Mouse (Mus musculus) liver, adult 2 months (tissue): ENCODE measurements at regions not wholly inside any gene's neighbourhood (a gene's known extent, or its start where the extent isn't known, plus 50 kb on each side); places are given as distances from the start of the nearest gene placed in this dataset.
"Not testable (repeated sequence)": the region's sequence is repeated elsewhere in the genome, so short reads cannot be mapped to it uniquely, and the experiment has no call there.

Experiments
- DNase-seq: peaks from one replicate; pipeline ENCODE4 v3.0.0-alpha.2; 2011; ENCODE audit warnings: low read depth, low spot score; ENCODE audit errors: extremely low read depth
- H3K27ac ChIP-seq: fragments of 200-500 bp; replicated peaks from 2 replicates; pipeline ENCODE4 v1.5.1; 2012; ENCODE audit warnings: low read depth, mild to moderate bottlenecking, control low read depth, inconsistent platforms, low read length; ENCODE audit not compliant: insufficient read depth
- H3K27me3 ChIP-seq: fragments of 200-500 bp; 2 replicates; pipeline ENCODE4 v1.6.1; 2012; ENCODE audit warnings: mild to moderate bottlenecking, moderate library complexity, low read length, inconsistent platforms; ENCODE audit not compliant: control insufficient read depth, insufficient read depth
- H3K36me3 ChIP-seq: fragments of 200-500 bp; 2 replicates; pipeline ENCODE4 v1.6.1; 2012; ENCODE audit warnings: low read length, inconsistent platforms; ENCODE audit not compliant: control insufficient read depth, insufficient read depth
- H3K4me1 ChIP-seq: fragments of 200-500 bp; 2 replicates; pipeline ENCODE4 v1.6.1; 2011; ENCODE audit warnings: low read length; ENCODE audit not compliant: control insufficient read depth, insufficient read depth
- H3K4me3 ChIP-seq: fragments of 200-500 bp; 2 replicates; pipeline ENCODE4 v1.5.1; 2011; ENCODE audit warnings: low read depth, mild to moderate bottlenecking, control low read depth, low read length, moderate library complexity; ENCODE audit not compliant: insufficient read depth
- H3K79me2 ChIP-seq: fragments of 200-500 bp; 2 replicates; pipeline ENCODE4 v1.6.1; 2012; ENCODE audit warnings: inconsistent platforms, mild to moderate bottlenecking, low read length, moderate library complexity; ENCODE audit not compliant: control insufficient read depth, insufficient read depth
- H3K9ac ChIP-seq: fragments of 200-500 bp; 2 replicates; pipeline ENCODE4 v1.6.1; 2012; ENCODE audit warnings: low read depth, mild to moderate bottlenecking, control low read depth, inconsistent platforms, low read length
- CTCF ChIP-seq: fragments of 200-500 bp; IDR thresholded peaks from 2 replicates; pipeline ENCODE4 v1.5.1; 2011; ENCODE audit warnings: low read depth, low read length, control low read depth
- POLR2A ChIP-seq: fragments of 200-500 bp; IDR thresholded peaks from 2 replicates; pipeline ENCODE4 v1.6.1; 2011; ENCODE audit warnings: low read length, control low read depth; ENCODE audit not compliant: insufficient read depth; ENCODE audit errors: extremely low read depth
- WGBS: fragments of 180-500 bp; shearing (Covaris S2); methylation state at CpG from one replicate; pipeline ENCODE4 v1.1.7; 2018; 5-methylcytosine and 5-hydroxymethylcytosine counted together

DNA sequence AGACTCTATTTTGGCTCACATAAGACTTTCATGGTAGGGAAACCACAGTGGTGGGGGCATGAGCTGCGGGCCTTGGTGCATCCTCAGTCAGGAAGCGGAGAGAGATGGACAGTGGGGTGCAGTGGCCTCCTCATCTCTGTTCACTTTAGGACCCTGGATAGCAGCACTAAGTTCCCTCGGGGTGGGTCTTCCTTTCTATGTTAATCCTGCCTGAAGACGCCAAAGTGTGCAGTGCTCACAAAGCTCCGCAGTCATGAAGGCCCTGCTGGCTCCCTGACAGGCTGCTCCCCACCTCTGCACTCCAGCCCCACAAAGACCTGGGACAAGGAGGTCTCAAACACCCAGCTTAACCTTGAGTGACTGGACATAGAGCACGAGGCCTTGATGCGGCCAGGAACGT lies 56.8 kb downstream of the Sox1 start:
- DNase-seq = no peak
- no peaks in the 10 kb centered on the region for H3K36me3 ChIP-seq
- TF ChIP-seq CTCF = no peak
- TF ChIP-seq POLR2A = no peak
- WGBS = 60% methylated on average over 8 of the region's 8 CpGs
- no peaks in the 10 kb centered on the region for H3K79me2 ChIP-seq
- H3K27me3 ChIP-seq = no peaks in the 10 kb centered on the region; the same call in 1 of the 2 replicates
- H3K4me1 ChIP-seq = no peaks in the 10 kb centered on the region
- H3K4me3 ChIP-seq = no peak overlapping the region
- no peak overlapping the region for H3K9ac ChIP-seq
- no peak overlapping the region for H3K27ac ChIP-seq

DNA sequence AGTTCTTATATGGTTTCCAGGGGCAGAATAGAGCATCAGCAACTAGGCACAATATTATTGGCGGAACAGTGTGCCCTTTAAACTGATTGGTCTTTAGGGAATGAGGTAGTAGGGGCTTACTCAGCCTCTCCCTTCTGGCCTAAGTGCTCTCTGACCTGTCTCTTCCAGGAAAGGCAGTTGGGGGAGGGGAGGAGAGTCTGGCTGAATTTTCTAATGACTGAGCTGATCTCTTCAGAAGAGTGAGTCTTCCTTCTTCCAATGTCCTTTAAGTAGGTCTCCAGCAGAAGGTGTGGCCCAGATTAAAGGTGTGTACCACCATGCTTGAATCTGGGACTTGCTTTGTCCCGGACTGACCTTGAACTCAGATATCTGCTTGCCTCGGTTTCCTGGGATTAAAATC lies 60.3 kb downstream of the Sox1 start:
- not testable (repeated sequence) for H3K27ac ChIP-seq, H3K4me3 ChIP-seq, DNase-seq, H3K9ac ChIP-seq, H3K27me3 ChIP-seq, H3K79me2 ChIP-seq, H3K4me1 ChIP-seq, H3K36me3 ChIP-seq
- 79% methylated on average over 3 of the region's 3 CpGs for WGBS

DNA sequence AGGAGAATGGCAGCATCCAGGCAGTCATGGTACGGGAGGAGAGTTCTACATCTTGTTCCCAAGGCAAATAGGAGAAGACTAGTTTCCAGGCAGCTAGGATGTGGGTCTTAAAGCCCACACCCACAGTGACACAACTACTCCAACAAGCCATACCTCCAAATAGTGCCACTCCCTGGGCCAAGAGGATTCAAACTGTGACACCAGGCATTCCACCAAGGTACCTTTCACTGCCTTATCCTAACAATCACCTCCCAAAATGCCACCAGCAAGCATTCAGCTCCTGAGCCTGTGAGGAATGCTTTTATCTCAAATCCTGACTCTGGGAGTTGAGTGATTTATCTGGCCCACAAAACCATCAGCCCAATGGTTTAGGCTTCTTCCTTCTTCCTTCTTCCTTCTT lies 61.2 kb downstream of the Sox1 start:
- TF ChIP-seq CTCF = no peak
- WGBS = 72% methylated on average over 1 of the region's 1 CpGs
- DNase-seq = no peak

DNA sequence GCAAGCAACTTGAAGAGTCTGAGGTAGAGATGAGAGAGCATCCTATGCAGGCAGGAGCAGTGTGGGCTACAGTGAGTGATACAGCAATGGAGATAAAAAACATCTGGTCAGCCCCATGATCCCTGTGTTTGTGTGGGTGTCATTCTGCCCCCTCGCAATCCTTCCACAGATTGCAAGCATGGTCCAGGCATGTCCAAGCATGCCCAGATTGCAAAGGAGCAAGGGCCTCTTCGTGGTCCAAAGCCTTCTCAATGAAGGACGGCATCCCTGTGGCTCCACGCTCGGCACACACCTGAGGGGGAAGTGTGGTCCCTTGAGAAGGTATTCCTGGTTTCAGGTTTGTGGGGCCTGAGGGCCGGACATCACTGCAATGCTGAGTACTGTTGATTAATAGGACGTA lies 61.9 kb downstream of the Sox1 start:
- TF ChIP-seq POLR2A = no peak
- no peak for TF ChIP-seq CTCF
- no peak overlapping the region for H3K4me3 ChIP-seq
- no peaks in the 10 kb centered on the region for H3K36me3 ChIP-seq
- no peak overlapping the region for H3K9ac ChIP-seq
- no peaks in the 10 kb centered on the region for H3K27me3 ChIP-seq
- H3K79me2 ChIP-seq = no peaks in the 10 kb centered on the region
- H3K4me1 ChIP-seq = no peaks in the 10 kb centered on the region
- 65% methylated on average over 7 of the region's 7 CpGs for WGBS
- DNase-seq = no peak
- no peak overlapping the region for H3K27ac ChIP-seq

More for the DNA sequence above, 61.2 kb downstream of the Sox1 start:
- H3K9ac ChIP-seq = no peak overlapping the region
- H3K27me3 ChIP-seq = no peaks in the 10 kb centered on the region
- H3K4me3 ChIP-seq = no peak overlapping the region
- no peaks in the 10 kb centered on the region for H3K79me2 ChIP-seq
- H3K4me1 ChIP-seq = no peaks in the 10 kb centered on the region
- H3K27ac ChIP-seq = no peak overlapping the region
- H3K36me3 ChIP-seq = no peaks in the 10 kb centered on the region

- H3K27ac ChIP-seq = no peak overlapping the region
- TF ChIP-seq CTCF (no peak), POLR2A (no peak)
- H3K27me3 ChIP-seq = no peaks in the 10 kb centered on the region
- no peaks in the 10 kb centered on the region for H3K79me2 ChIP-seq
- no peak for DNase-seq
- 72% methylated on average over 7 of the region's 7 CpGs for WGBS
- no peak overlapping the region for H3K4me3 ChIP-seq
- H3K9ac ChIP-seq = no peak overlapping the region
- H3K36me3 ChIP-seq = no peaks in the 10 kb centered on the region
- no peaks in the 10 kb centered on the region for H3K4me1 ChIP-seq
These were observed 71.8 kb downstream of the Sox1 start for GRCm38 (mm10) chr8:12466845-12467244.

GRCm38 (mm10) chr8:12467386-12468326 lies 72.6 kb downstream of the Sox1 start:
- 74% methylated on average over 36 of the region's 36 CpGs for WGBS
- no peak for TF ChIP-seq POLR2A
- no peak for TF ChIP-seq CTCF
- H3K36me3 ChIP-seq = no peaks in the 10 kb centered on the region
- H3K9ac ChIP-seq = no peak overlapping the region
- no peaks in the 10 kb centered on the region for H3K79me2 ChIP-seq
- no peaks in the 10 kb centered on the region for H3K4me1 ChIP-seq
- no peak for DNase-seq
- no peaks in the 10 kb centered on the region for H3K27me3 ChIP-seq
- no peak overlapping the region for H3K4me3 ChIP-seq
- no peak overlapping the region for H3K27ac ChIP-seq
